Mouse (Mus musculus) myocyte (in vitro differentiated cells): ENCODE measurements around the gene Ddah2.

ENCODE experiments used
- E2F4 ChIP-seq: IDR thresholded peaks from one replicate; pipeline ENCODE4 v1.6.1; 2011; ENCODE audit warnings: mild to moderate bottlenecking, control low read depth, moderate library complexity; ENCODE audit not compliant: insufficient read depth
- MAX ChIP-seq: IDR thresholded peaks from one replicate; pipeline ENCODE4 v1.6.1; 2011; ENCODE audit warnings: low read depth, mild to moderate bottlenecking, control low read depth
- MYOD1 ChIP-seq, 3 experiments: IDR thresholded peaks; one replicate each; pipeline ENCODE4 v1.6.1; 2011; ENCODE audit warnings: control low read depth in 2 of 3, low read depth in 2 of 3, mild to moderate bottlenecking in 2 of 3, moderate library complexity in 1 of 3; ENCODE audit not compliant: insufficient read length in 2 of 3, control insufficient read depth in 1 of 3
- MYOG ChIP-seq, 3 experiments: IDR thresholded peaks; one replicate each; pipeline ENCODE4 v1.6.1; 2011; ENCODE audit warnings: control low read depth in 2 of 3, low read depth in 2 of 3, mild to moderate bottlenecking in 2 of 3; ENCODE audit not compliant: insufficient read length in 2 of 3, control insufficient read depth in 1 of 3, insufficient read depth in 1 of 3
- POLR2A ChIP-seq: IDR thresholded peaks from one replicate; pipeline ENCODE4 v1.6.1; 2011; ENCODE audit warnings: low read depth, mild to moderate bottlenecking, control low read depth, moderate library complexity; ENCODE audit not compliant: insufficient read length
- POLR2AphosphoS2 ChIP-seq: IDR thresholded peaks from one replicate; pipeline ENCODE4 v1.6.1; 2011; ENCODE audit warnings: low read depth, control low read depth; ENCODE audit not compliant: insufficient read length
- SRF ChIP-seq: IDR thresholded peaks from one replicate; pipeline ENCODE4 v1.6.1; 2011; ENCODE audit warnings: low read depth; ENCODE audit not compliant: control insufficient read depth, insufficient read length
- TCF3 ChIP-seq: IDR thresholded peaks from one replicate; pipeline ENCODE4 v1.6.1; 2011; ENCODE audit warnings: low read depth, control low read depth; ENCODE audit not compliant: insufficient read length
- USF1 ChIP-seq: IDR thresholded peaks from one replicate; pipeline ENCODE4 v1.6.1; 2011; ENCODE audit warnings: low read depth, mild to moderate bottlenecking, control low read depth, moderate library complexity

DNA sequence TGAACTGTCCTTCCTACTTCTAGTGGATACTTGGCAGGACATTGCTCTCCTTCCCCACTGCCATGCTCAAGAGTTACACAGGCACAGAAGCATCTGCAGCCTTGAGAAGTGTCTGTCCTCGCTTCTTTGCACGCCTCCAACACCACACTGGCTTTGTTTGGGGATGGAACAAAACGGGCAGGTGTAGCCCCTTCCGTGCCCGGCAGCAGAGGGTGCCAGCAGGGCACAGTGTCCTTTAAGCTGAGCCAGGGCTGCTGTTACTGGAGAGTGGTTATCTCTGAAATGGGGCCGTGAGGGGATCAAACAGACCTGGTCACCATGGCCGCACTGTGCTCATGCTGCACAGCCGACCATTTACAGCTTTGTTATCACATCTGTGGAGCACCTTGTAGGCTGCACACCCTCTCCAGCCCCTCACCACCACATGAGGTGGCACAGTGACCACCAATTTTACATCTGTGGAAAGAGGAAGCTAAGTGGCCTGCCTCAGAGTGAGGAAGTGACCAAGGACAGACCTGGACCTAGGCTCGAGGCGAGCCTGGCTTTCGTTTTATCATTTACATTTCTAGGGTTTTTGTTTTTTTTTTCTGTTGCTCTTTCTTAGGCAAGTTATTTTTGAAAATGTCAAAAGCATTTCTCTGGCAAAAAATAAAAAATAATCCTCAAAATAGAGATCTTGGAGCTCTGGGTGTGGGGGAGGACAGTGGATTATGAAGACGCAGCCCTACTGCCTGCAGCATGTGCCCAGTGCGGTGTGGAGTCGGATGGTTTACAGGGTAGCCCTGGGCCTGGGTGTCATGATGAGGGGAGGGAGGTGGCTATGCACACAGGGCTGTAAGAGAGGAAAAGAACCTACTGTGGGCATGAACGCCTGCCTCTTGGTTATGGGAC, 35.9 kb downstream of the Ddah2 start:
- TF ChIP-seq POLR2AphosphoS2 (no peak), MYOG (IDR thresholded peaks at IDR 0.05; ENCODE audit: control insufficient read depth in 1 of 3, insufficient read depth in 1 of 3, insufficient read length in 2 of 3, low read depth in 2 of 3) (no peak), POLR2A (no peak), MYOD1 (IDR thresholded peaks at IDR 0.05; ENCODE audit: control insufficient read depth in 1 of 3, insufficient read length in 2 of 3, low read depth in 2 of 3) (no peak), E2F4 (no peak), SRF (no peak), MAX (no peak), USF1 (no peak), TCF3 (no peak)
